Mouse (Mus musculus): ENCODE results near the gene Slc35d1.
A peak's percentile ranks its signal among the peaks of the same experiment; 100 is the strongest.
"Not testable (repeated sequence)": the region's sequence is repeated elsewhere in the genome, so short reads cannot be mapped to it uniquely, and the experiment has no call there.

Gene Slc35d1

GRCm38 (mm10) chr4:103188786-103189640 is 26.0 kb downstream of the Slc35d1 start:
- DNase-seq (ENCODE audit: low spot score), result no peak

DNA sequence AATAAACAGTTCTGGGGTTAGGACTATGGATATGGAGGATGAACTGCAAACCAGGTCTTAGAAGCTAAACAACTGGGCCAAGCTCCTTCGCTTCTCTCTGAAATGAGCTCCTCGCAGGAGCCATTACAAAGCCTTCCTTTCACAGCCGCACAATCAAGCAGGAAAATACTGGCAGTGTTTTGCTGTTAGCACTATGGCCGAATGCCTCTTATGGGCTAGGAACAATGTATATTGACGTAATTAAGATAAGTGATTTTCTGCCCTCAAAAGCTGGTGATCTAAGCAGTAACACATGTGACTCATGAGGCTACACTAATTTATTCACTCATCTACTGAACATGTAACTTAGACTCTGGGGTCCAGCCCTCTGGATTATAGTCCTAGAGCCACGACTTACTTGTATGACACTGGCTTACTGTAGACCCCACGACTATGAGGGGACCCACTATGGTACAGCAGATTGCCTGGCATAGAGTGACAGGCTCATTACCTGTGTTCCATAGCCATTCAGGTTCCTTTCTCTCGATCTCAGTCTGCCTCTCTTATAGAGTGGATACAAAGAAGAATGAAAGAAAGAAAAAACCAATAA is 34.6 kb downstream of the Slc35d1 start:
- DNase-seq (ENCODE audit: low spot score), result no peak

GRCm38 (mm10) chr4:103179581-103179980 is 35.4 kb downstream of the Slc35d1 start:
- DNase-seq (ENCODE audit: low spot score), result no peak

- DNase-seq (ENCODE audit: low spot score), result peak; percentile 12
Measured at GRCm38 (mm10) chr4:103178635-103179318, 36.2 kb downstream of the Slc35d1 start.

DNA sequence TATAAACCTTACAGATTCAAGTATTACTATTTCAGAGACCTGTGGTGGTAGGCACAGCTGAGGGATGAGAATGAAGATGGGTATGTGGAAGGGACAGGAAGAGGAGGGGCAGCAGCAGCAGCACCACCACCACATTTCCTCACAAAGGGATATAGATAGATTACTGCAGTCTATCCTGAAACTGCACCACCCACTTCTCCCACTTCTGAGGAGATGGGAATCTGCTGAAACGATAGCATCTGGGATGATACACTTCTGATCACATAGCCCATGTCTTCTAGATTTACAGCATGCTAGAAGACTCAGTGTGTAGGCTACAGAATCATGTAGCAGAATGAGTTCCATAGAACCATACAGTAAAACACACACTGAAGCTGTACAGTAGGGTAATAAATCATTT is 37.3 kb downstream of the Slc35d1 start:
- DNase-seq (ENCODE audit: low spot score), result no peak

- DNase-seq (ENCODE audit: low spot score), result no peak
Measured at GRCm38 (mm10) chr4:103174001-103174400, 41.0 kb downstream of the Slc35d1 start.

GRCm38 (mm10) chr4:103173507-103173906 is 41.5 kb downstream of the Slc35d1 start:
- no peak for DNase-seq (ENCODE audit: low spot score)

DNA sequence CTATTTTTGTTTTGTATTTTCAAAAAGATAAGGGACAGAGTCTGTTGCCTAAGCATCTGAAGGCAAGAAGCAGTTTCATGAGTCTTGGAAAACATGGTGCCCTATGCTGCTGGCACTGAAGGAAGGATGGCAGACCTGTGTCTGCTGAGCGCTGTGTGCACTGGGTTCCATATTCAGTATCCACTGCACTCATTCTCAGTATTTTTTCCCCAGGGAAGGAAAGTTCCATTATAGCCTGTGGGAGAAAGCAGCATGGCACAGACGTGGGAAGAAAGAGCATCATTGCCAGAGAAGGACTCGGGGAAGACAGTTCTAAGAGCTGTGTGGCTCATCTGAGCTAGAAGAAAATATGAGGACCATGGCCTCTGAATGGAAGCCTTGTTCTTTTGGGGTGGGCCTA is 43.7 kb downstream of the Slc35d1 start:
- DNase-seq (ENCODE audit: low spot score), result no peak

DNA sequence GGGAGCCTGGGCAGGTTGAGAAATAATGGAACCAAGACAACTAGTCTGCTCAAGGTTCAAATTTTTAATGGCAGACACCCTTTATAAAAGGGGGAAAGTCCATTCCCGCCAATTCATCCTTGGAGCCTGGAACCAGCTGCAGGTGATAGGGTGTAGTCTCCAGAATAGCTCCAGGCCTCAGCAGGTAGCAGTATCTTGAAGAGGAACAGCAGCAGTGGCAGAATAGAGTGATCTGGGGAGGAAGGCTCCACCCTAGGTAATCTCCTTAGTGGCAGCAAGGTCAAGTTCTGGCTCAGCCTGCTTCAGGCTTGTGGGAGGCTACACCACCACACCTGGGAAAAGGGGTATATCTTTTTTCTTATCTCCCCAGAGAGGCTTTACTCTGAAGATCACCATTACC is 48.8 kb downstream of the Slc35d1 start:
- not testable (repeated sequence) for DNase-seq (ENCODE audit: low spot score)

- DNase-seq (ENCODE audit: low spot score), result no peak
Measured at GRCm38 (mm10) chr4:103158781-103159180, 56.2 kb downstream of the Slc35d1 start.

GRCm38 (mm10) chr4:103151946-103152345 is 63.0 kb downstream of the Slc35d1 start:
- DNase-seq (ENCODE audit: low spot score), result no peak

GRCm38 (mm10) chr4:103146339-103146738 is 68.6 kb downstream of the Slc35d1 start:
- DNase-seq (ENCODE audit: low spot score), result peak; percentile 76

GRCm38 (mm10) chr4:103136946-103137345 is 78.0 kb downstream of the Slc35d1 start:
- no peak for DNase-seq (ENCODE audit: low spot score)

GRCm38 (mm10) chr4:103126533-103126932 is 88.4 kb downstream of the Slc35d1 start:
- DNase-seq (ENCODE audit: low spot score), result no peak

DNA sequence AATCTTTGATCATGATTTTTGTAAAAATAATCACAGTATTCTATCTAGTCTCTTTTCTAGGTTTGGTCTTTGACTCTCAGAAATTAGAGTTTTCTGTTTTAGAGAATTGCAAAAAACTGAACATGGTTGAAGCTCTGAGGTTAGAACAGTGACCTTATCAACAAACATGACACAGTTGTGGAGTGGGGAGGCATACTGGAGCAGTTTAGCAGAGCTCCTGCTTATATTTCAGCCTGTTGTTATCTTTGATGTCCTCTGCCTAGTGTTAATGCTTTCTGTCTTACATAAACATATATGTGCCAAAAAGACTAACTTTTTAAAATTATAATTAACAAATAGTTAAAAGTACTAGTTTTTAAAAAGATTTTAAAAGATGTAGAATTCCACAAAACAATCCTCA is 91.4 kb downstream of the Slc35d1 start:
- no peak for DNase-seq (ENCODE audit: low spot score)

GRCm38 (mm10) chr4:103123086-103123485 is 91.9 kb downstream of the Slc35d1 start:
- DNase-seq (ENCODE audit: low spot score), result no peak

GRCm38 (mm10) chr4:103120874-103121389 is 94.0 kb downstream of the Slc35d1 start:
- DNase-seq (ENCODE audit: low spot score), result no peak

Data from adipocyte (in vitro differentiated cells).